Mouse (Mus musculus): ENCODE measurements around the gene Srp68.
A peak's percentile ranks its signal among the peaks of the same experiment; 100 is the strongest.

Gene Srp68

DNA sequence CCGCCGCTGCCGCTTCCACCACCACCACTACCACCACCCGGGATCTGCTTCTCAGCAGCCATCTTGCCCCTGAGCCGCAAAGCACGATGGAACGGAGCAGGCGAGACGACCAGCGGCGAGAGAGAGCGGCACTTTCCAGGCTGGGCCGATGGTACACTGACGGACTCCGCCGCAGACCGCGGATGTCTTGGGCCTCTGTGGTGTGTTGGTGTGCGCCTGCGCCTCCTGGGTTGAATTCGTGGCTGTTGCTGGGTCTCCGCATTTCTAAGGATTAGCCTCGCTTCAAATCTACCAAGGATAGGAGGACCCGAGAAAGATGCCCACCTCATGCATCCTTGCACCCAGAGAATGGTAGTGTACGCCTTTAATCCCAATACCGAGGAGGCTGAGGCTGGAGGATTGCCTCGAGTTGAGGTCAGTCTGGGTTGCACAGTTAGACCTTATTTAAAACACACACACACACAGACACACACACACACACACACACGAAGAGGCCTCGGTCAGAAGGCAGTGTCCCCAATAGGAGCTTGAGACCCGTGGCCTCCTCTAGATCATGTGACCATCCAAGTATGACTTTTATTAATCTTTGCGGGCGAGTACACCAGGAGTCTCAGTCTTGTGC lies at the start of gene Srp68:
TSS of gene Srp68 (minus strand) at position 173 of the 622 bp plus-strand sequence.
- peak; percentile 94 to 96 for DNase-seq

DNA sequence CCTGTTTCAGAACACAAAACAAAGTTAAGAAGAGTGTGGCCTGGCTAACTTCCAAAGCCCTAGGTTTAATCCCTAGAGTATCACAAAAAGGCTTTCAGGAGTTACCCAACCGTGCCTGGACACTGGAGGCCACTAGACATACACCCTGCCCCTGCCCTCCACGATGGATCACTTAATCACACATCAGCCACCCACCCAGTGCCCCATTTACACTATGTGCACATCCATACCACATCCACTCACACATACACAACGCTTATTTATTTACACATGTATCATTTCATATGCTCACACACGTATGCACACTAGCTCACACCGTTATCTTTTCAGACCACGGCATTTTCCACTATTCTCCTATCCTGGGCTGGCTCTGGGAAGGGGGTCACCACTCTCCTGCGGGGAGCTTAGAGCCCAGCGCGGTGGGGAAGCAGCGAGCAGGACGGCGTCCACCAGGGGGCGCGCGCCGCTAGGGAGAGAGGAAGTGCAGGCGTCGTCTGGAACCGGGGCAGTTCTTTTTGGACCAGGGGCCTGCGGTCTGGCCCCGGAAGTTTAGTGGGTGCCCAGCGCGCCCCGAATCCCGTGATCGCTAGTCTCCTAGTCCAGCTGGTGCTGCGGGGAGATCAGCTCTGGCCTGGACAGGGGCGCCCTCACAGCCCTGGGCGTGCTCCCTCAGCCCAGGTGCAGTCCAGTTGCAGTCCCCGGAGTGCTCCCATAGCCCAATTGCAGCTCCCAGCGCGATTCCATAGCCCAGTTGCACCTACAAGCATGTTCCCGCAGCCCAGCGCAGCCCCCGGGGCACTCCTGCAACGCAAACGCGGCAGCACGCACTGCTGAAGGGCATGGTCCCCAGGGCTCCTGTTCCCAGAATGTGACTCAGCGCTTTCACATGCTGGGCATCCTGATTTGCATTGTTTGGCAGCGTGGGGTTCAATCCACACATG lies 45.0 kb upstream of the Srp68 start:
- peak; percentile 70 to 95 for DNase-seq

DNA sequence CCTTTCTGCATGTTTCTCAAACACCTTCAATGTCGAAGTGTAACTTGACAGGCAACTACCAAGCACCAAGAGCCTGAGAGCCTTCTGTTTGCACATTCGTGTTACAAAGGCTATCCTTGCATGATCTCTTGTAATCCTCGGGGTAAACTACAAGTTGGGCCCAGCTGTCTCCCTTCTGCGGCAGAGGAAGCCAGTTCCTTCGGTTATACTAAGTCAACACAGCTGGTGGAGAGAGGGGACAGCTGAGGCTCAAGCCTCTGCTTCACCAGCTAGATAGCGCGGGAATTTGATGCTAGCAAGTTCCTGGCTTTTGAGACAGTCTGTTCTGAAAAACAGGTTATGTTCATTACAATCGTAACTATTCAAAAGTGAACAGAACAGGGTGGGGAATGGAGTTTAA lies 38.3 kb upstream of the Srp68 start:
- no peak for DNase-seq

DNA sequence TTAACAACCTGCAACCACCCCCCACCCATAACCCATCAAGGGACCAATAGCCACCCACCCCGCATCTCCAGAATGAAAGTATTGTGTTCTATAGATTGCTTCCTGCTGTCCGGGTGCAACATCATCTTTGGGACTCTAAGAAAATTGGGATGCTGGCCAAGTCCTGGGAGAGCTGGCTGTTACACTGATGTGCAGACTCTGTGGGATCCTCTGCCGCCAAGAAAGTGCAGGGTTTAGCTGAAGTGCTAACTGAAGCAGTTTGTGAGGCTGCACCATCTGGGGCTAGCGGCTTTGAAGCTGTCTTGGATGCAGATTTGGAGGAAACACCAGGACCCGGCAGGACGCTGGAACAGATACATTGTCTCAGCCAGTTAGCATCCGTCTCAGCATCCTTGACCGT lies 37.2 kb upstream of the Srp68 start:
- DNase-seq, result no peak

DNA sequence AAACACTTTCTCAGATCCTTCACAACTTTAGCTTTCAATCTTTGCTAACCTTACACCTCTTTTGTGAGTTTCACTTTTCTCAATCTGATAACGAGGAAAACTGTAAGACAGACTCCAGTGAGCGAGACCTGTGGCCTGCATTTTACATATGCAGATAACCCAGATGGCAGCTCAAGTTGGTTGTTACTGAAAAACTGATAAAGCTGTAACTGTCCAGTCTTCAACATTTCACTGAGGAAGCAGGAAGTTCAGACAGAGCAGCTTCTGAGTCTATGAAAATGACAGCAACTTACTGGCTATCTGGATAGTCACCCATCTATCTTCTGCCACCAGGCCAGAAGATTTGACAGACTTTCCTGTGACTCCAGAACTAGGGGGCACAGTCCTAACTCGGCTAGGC lies 35.6 kb upstream of the Srp68 start:
- no peak for DNase-seq

DNA sequence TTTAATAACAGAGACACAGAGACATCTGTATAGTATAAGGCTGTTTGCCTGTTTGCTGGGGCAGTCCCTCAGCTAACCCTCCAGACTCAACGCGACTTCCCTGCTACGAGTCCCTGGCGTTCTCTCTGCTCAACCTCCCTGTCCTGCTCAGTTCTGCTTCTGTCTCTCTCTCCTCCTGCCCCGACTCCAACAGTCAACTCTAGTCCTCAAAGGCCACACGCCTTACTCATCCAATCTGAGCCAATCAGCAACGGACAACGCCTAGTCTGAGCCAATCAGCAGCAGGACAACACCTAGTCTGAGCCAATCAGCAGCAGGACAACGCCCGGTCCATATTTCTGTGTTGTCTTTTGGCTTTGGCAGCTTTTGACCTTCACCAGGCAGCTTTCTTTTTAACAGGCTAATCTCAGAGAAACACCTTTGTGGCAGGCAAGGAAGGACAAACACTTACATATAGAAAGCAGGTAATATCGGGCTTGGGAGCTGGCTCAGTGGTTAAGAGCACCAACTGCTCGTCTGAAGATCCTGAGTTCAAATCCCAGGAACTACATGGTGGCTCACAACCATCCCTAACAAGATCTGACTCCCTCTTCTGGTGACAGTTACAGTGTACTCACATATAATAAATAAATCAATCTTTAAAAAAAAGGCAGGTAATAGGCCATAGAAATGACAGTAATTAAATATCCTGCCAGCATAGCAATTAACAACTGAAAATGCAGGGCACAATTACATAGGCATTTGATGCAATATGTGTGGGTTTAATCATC lies 33.9 kb upstream of the Srp68 start:
- no peak for DNase-seq

DNA sequence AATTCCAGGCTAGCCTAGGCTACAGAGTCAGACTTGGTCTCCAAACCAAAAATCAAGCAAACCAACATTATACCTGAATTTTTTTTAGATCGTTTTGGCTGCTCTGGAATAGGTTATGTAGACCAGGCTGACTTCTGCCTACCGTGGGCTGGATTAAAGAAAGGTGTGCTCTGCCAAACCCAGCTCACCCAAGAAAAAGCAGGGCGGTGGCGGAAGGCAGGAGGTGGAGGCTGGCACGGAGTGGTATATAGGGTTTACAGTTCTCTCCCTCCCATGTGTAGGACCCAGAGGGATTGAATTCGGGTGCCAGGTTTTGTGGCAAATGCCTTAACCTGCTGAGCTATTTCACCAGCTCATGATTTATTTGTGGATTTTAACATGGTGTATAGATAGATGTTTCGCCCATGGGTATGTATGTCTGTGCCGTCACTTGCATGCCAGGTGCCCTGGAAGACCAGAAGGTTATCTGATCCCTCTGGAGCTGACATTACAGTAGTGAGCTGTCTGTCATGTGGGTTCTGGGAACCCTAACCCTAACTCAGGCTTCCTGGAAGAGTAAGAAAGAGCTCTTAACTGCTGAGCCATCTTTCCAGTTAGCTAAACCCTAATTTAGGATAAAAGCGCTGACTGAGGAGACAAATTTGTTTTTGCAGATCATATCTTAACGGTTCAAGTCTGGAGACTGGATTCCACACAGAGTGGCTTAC lies 33.2 kb upstream of the Srp68 start, which contains the start of gene Exoc7:
TSS of gene Exoc7 (minus strand) at position 215 of the 707 bp plus-strand sequence.
- no peak for DNase-seq

DNA sequence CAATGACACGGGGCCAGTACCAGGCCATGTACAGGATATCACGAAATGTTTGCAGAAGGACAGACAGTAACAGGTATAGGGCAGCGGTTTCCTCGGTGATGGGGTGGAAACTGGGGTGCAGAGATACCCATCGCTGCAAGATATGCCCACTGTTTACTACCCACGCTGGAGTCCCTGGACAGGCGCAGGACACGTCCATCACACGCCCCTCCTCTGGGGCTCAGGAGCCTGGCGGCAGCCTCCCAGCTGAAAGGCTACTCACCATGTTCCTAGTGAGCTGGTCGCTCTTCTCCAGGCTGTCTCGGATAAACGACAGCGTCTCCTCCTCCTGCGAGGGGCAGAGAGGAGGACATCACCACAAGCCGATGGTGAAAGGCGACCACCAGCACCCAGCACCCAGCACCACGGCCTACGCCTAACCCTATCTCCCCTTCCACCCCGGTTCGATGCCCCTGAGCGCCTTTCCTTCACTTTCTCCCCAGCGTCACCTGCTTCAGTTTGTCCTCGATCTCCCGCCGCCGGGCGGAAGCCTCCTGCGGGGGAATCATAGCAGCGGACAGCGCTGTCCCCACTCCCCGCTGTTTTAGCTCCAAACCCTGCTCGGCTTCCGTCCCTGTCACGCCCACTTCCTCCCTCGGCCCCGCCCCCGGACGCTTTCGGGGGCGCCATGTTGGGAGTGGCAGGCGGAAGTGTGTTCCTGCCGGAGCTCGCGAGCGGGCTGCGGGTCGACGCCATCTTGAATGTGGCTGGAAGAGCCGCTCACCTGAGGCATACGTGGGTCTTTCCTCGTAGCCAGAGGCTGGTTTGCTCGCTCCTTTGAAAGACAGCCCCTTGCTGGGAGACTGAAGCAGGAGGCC lies 32.3 kb upstream of the Srp68 start:
- DNase-seq, result peak; percentile 94 to 97

DNA sequence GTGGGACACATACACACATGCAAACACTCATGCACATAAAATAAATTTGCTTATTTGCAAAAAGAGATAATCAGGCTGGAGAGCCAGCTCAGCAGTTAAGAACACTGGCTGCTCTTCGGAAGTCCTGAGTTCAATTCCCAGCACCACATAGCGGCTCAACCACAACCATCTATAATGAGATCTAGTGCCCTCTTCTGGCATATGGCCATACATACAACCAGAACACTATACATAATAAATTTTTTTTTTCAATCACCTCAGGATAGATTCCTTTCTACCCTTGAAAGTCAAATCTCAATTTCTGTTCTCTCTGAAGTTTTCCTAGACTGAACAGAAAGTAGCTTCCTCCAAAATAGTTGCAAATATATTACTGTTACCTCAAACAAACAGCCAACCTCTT lies 31.4 kb upstream of the Srp68 start:
- no peak for DNase-seq

DNA sequence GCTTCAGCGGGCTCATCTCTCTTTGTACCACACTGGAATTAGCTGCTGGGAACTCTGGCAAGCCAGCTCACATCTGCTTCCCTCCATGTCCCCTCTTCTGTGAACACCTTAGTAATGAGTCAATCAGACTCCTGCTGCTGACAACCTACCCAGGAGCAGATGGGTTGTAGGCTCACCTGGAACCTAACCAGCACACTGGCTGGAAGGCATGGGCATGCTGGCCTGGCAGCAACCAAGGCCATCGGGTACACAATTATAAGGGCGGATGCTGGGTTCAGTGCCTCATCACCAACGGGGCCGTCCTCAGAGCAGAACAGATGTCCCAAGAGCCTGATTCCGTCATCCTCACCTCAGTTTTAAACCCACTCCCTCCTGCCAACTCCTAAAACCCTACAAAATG lies 24.6 kb upstream of the Srp68 start:
- DNase-seq, result no peak

DNA sequence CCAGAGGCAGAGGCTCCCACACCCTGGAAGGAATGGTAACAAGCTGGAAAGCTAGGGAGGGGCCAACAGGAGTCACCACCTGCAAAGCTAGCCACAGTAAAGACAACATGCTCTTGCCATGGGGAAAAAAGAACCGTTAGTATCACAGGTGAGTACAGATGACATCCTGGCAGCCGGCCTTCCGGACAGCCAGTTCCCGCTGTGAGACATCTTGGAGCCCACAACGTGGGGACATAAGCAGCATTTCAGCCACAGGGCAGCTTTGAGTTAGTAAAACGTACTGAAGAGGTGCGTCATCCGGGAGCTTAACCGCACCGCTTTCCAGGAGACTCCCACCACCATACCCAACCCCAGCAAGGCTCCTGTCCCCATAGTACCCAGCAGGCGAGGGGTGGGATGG lies 24.2 kb upstream of the Srp68 start:
- DNase-seq, result no peak

DNA sequence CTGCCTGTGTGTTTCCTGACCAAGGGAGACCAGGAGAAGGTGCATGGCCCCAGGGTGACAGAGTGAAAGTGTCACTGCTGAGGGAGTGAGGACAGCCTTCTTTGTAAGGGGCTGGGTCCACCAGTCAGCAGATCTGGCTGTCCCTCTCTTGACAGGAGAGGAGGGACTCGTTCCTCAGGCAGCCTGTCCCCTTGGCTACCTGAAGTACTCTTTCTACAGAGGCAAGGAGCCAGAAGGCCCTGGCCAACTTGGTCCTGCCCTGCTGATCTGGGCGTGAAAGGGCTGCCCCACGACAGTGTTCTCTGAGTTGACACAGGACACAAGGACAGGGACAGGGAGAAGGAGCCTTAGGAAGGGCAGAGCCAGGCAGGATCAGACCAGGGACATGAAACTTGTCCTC lies 23.0 kb upstream of the Srp68 start:
- no peak for DNase-seq

DNA sequence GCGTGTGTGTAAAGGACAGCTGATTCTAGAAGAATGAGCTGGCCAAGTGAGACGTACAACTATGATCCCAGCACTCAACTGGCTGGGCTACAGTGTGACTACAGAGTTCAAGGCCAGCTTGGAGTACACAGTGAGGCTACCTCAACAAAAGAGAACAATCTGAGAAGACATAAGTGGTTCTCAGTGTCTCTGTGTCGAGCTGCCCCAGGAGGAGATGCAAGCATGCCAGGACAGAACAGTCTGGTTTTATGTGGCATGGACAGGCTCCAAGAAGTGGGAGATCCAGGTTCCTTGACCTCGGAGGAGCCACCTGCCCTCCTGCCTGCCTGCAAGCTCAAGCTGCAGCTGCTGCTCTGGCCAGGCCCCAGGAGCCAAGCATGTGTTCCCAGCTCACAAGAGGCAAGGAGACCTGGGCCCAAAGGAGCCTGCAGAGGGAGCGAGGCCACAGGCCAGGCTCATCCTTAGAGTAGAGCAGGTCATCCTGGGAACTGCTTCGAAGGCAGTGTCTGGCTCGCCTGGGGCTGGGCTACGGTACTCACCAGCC lies 22.2 kb upstream of the Srp68 start:
- no peak for DNase-seq

DNA sequence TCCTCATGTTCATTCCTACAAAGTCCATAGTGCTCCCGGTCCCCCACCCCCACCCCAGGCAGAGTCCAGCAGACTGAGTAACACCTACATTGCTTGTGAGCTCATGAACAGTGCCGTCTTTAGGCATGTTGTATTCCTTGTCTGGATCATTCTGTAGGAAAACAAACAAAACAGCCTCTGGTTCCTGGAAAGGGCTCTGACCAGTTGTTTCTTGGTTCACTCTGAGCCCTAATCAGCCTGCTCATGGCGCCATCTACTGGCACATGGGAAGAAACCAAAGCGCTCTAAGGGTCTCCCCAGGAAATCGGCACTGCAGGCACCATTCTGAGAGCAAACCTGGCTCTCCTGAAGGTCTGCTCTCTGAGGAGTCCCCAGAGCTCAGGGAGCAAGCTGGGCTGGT lies 20.3 kb upstream of the Srp68 start:
- DNase-seq, result peak; percentile 64 to 81

DNA sequence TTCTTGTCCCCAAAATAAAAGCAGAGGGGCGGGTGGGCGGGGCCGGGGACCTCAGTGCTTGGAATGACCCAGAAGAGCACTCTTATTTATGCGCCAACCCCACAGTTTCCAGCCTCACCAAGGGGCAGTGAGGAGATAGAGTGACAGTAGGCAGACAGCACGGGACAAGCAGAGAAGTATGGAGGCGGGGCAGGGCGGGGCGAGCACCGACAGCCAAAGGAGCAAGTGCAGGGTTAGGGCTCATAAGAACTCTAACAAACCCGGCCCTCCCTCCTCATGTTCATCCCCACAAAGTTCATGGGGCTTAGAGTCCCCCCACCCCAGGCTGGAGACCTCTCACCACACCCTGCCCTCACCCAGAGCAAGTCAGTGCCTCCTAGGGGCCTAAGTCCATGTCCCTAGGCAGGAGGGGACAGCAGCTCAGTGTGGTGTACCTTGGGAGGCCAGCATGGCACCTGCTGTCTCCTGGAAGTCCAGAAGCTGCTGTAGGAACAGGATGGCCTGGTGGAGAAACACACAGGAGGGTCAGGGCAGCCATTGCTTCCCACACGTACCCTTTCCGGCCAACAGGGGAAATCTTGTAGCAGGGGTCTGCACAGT lies 19.6 kb upstream of the Srp68 start:
- DNase-seq, result no peak

DNA sequence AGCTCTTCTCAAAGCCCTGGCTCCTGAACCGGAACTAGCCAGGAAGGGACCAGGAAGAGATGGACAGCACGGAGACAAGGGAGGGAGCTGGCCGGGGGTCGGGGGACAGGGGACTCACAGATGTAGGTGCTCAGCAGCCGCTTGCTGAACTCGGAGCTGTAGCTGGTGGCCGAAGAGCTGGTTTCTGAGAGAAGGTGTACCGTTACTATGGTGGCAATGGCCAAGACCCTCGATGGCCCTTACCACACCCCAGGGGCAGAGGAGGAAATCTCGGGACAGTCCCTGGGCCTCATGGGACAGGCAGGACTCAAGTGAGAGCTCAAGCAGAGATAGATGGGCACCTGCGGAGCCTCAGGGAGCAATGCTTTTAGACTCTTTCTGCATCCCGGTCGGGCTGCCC lies 18.4 kb upstream of the Srp68 start:
- no peak for DNase-seq

DNA sequence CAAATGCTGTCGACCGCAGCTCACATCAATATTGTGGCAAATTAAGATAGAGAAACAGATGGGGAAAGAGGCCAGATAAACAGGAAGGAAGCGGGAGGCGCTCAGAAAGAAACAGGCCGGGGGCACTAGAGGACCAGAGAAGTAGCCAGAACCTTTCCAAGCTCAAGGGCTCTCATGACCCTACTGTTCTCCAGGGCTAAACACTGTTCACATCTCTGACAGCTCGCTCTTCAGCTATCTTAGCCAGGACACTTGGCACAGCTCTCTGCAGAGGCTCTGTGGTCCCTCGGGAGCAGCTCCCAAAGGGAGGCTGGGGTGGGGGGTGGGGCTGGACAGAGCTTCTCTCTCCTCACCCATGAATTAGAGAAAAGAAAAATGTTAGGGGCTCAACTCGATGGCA lies 16.5 kb upstream of the Srp68 start:
- peak; percentile 24 to 31 for DNase-seq

DNA sequence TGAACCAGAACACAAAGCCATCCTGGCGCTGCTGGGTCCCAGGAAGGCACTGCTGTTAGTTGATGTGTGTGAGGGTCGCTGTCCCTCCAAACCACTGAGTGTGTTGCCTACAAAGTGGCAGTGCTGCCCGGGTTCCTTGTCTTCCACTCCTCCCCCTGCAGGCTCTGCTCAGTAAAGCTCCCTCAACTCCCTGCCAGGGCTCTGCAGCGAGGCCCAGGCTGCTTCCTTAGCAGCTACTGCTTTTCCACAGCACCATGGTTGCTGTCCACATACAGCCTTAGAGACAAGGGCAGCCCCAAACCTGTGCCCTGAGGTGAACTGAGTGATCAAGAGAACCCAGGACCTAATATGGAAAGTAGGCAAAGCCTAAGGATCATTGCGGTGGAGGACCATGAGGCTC lies 13.3 kb upstream of the Srp68 start:
- DNase-seq, result no peak

DNA sequence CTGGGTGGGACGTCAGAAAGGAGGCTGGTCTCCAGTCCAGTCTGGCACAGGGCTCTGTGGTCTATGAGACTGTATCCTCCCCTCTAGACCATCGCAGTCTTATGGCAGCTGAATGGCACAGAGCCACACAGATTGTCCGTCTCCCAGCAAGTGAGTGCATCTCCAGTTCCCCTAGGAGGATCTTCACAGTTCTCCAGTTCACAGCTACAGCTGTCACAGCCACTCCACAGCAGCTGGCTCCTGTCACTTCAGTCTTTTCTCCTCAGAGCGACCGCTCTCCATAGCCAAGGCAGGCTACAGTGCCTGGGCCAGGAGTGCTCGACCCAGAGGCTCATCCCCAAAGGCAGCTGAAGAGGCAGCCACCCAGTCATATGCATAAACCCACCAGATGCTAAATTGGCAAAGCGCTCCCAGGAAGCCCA lies 11.8 kb upstream of the Srp68 start:
- DNase-seq, result peak; percentile 39 to 53

DNA sequence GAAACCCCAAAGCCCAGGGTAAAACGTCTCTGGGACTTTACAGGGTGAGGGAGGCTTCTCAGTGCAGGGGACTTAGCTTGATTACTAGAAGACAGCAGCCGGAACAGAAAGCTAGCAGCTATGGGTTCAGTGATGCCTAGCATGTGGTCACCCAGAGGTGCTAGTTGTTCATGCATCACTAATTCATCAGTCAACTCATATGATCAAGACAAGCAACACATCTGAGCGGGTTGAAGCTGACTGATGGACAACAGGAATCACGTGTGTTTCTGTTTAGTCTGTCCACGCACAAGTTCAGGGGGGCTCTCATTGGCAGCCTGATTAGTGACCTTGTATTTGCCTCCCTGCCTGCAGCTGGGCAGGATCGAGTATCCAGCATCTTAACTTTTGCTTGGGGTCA lies 10.0 kb upstream of the Srp68 start:
- no peak for DNase-seq

DNA sequence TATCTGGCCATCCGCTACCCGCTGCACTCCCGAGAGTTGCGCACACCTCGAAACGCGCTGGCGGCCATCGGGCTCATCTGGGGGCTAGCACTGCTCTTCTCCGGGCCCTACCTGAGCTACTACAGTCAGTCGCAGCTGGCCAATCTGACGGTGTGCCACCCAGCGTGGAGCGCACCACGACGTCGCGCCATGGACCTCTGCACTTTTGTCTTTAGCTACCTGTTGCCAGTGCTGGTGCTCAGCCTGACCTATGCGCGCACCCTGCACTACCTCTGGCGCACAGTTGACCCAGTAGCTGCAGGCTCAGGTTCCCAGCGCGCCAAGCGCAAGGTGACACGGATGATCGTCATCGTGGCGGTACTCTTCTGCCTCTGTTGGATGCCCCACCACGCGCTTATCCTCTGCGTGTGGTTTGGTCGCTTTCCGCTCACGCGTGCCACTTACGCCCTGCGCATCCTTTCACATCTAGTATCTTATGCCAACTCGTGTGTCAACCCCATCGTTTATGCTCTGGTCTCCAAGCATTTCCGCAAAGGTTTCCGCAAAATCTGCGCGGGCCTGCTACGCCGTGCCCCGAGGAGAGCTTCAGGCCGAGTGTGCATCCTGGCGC lies 9.0 kb upstream of the Srp68 start:
- DNase-seq, result peak in 1 of 2 experiments; percentile 24

Measured in kidney, postnatal 36 days (tissue).